Mouse (Mus musculus): ENCODE results near the gene Anks1b.

The Anks1b gene

GRCm38 (mm10) chr10:90828581-90829393 lies 955.5 kb downstream of the Anks1b start:
- no peak for DNase-seq

GRCm38 (mm10) chr10:90829394-90830267 lies 956.3 kb downstream of the Anks1b start:
- DNase-seq = no peak

- no peak for DNase-seq
Measured at GRCm38 (mm10) chr10:90830268-90830585, 956.9 kb downstream of the Anks1b start.

GRCm38 (mm10) chr10:90830591-90831287 lies 957.4 kb downstream of the Anks1b start:
- no peak for DNase-seq

- DNase-seq = no peak
Measured at GRCm38 (mm10) chr10:90831288-90831626, 957.9 kb downstream of the Anks1b start.

GRCm38 (mm10) chr10:90834306-90834705 lies 961.0 kb downstream of the Anks1b start:
- DNase-seq = no peak

GRCm38 (mm10) chr10:90835195-90835594 lies 961.9 kb downstream of the Anks1b start:
- no peak for DNase-seq

GRCm38 (mm10) chr10:90839611-90840335 lies 966.5 kb downstream of the Anks1b start:
- no peak for DNase-seq

GRCm38 (mm10) chr10:90842398-90842797 lies 969.1 kb downstream of the Anks1b start:
- no peak for DNase-seq

GRCm38 (mm10) chr10:90851077-90851476 lies 977.8 kb downstream of the Anks1b start:
- DNase-seq = no peak

- no peak for DNase-seq
Measured at GRCm38 (mm10) chr10:90851999-90852398, 978.7 kb downstream of the Anks1b start.

GRCm38 (mm10) chr10:90852432-90852831 lies 979.1 kb downstream of the Anks1b start:
- DNase-seq = no peak

GRCm38 (mm10) chr10:90856668-90857067 lies 983.4 kb downstream of the Anks1b start:
- DNase-seq = no peak

GRCm38 (mm10) chr10:90859665-90860523 lies 986.6 kb downstream of the Anks1b start:
- no peak for DNase-seq

GRCm38 (mm10) chr10:90863881-90864598 lies 990.7 kb downstream of the Anks1b start:
- no peak for DNase-seq

- no peak for DNase-seq
Measured at GRCm38 (mm10) chr10:90864599-90864889, 991.2 kb downstream of the Anks1b start.

- DNase-seq = no peak
Measured at GRCm38 (mm10) chr10:90873204-90873603, 999.9 kb downstream of the Anks1b start.

GRCm38 (mm10) chr10:90874166-90874565 lies 1000.9 kb downstream of the Anks1b start:
- DNase-seq = no peak

GRCm38 (mm10) chr10:90880854-90881560 lies 1007.7 kb downstream of the Anks1b start:
- no peak for DNase-seq

- no peak for DNase-seq
Measured at GRCm38 (mm10) chr10:90889566-90889965, 1016.3 kb downstream of the Anks1b start.

- no peak for DNase-seq
Measured at GRCm38 (mm10) chr10:90892728-90893127, 1019.4 kb downstream of the Anks1b start.
